Comparison of ENCODE assay signal across 22 mouse cellular contexts in the genomic region with DNA sequence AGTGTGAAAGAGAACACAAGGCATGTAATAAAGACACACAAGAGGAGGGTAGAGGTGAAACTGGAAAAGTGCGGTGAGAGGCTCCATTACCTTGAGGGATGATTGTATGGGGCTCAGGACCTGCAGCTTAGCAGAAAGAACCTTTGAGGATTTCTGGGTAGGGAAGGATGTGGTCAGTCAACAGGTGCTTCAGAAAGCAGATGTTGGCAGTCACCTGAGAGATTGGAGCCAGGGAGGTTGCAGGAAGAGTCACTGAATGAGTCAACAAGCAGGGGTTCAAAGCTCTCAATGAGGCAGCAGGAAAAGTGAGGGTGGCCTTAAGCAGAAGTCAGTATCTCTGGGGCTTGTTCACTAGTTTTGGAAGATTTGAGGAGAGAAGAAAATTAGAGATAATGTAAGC.
DNase-seq lines count a peak whose midpoint lies in the region; TF ChIP-seq lines count a peak whose summit lies in the region.
"Had no signal": no experiment of that assay in that cellular context is flagged by ENCODE, and none has a peak within 500 bp of the region (broad histone marks: within the 10 kb centered on the region; RNA-seq: fewer than 3 reads in every experiment).

No protein-coding gene starts in this region.

- H3K36me3 ChIP-seq in splenic B cell, adult 2 months (ENCODE audit: control insufficient read depth, insufficient read depth, low read length, poor library complexity, severe bottlenecking) = no peaks in the 10 kb centered on the region
- H3K36me3 ChIP-seq: heart, embryonic 13.5 days; hindbrain, embryonic 13.5 days; intestine, embryonic 15.5 days; limb, embryonic 15.5 days; midbrain, embryonic 15.5 days; neural tube, embryonic 15.5 days; stomach, embryonic 15.5 days had no signal

- no peaks in the 10 kb centered on the region for H3K27me3 ChIP-seq in splenic B cell, adult 2 months (ENCODE audit: control insufficient read depth, insufficient read depth, low read length, poor library complexity, severe bottlenecking)
- H3K27me3 ChIP-seq: heart, embryonic 13.5 days; hindbrain, embryonic 13.5 days; intestine, embryonic 15.5 days; limb, embryonic 15.5 days; midbrain, embryonic 15.5 days; neural tube, embryonic 15.5 days; stomach, embryonic 15.5 days had no signal

- no peak overlapping the region for H3K4me3 ChIP-seq in layer of hippocampus, adult 2 months
- H3K4me3 ChIP-seq: heart, embryonic 13.5 days; hindbrain, embryonic 13.5 days; intestine, embryonic 15.5 days; limb, embryonic 15.5 days; midbrain, embryonic 15.5 days; myocyte; neural tube, embryonic 15.5 days; stomach, embryonic 15.5 days had no signal

- peak overlapping the region; percentile 58 for H3K27ac ChIP-seq in layer of hippocampus, adult 2 months
- H3K27ac ChIP-seq: heart, embryonic 13.5 days; hindbrain, embryonic 13.5 days; intestine, embryonic 15.5 days; limb, embryonic 15.5 days; midbrain, embryonic 15.5 days; neural tube, embryonic 15.5 days; stomach, embryonic 15.5 days had no signal

- DNase-seq in layer of hippocampus, adult 2 months (ENCODE audit: low spot score in 2 of 2) = no peak
- DNase-seq in layer of hippocampus, adult 8-10 months (ENCODE audit: low spot score in 2 of 2) = no peak
- DNase-seq in T-cell, adult 2 months (ENCODE audit: low spot score) = peak; percentile 69
- peak; percentile 15 for DNase-seq in splenic B cell, adult 2 months (ENCODE audit: low read depth, low spot score)
- peak; percentile 26 for DNase-seq in thymus, postnatal 4 days
- no peak for DNase-seq in cerebellum, postnatal 14 days
- DNase-seq in urinary bladder, postnatal 4 days (ENCODE audit: low spot score in 2 of 2) = no peak
- DNase-seq in urinary bladder, adult 2 months (ENCODE audit: low spot score) = no peak
- DNase-seq: adrenal gland, adult 2 months; cerebellum, adult 9-11 months; layer of hippocampus, postnatal 36 days; liver, postnatal 0 days; lung, postnatal 10 days; right cerebral cortex, postnatal 25 days had no signal

- TF ChIP-seq CTCF in layer of hippocampus, adult 2 months (conservative IDR thresholded peaks at IDR 0.05) = no peak

Comparison
In these comparisons a context has a peak if more than half of its experiments do, and no peak if none do; other contexts are left out.
1. DNase-seq: peak in T-cell, adult 2 months (single experiment), splenic B cell, adult 2 months (single experiment) and thymus, postnatal 4 days (single experiment); none in layer of hippocampus, adult 2 months (0 of 2), layer of hippocampus, adult 8-10 months (0 of 2), cerebellum, postnatal 14 days (0 of 2), urinary bladder, postnatal 4 days (0 of 2) and urinary bladder, adult 2 months (single experiment).